Mouse (Mus musculus): Measurements from ENCODE around the gene Spata5.

GRCm38 (mm10) chr3:37426069-37426468, 6.4 kb downstream of the Spata5 start:
- TF ChIP-seq NELFE (IDR thresholded peaks at IDR 0.05; ENCODE audit: low read depth, low read length) (no peak), MXI1 (IDR thresholded peaks at IDR 0.05; ENCODE audit: low read depth, low read length) (no peak), POLR2A (IDR thresholded peaks at IDR 0.05; ENCODE audit: control insufficient read depth in 1 of 2, insufficient read depth in 1 of 2, low read depth in 1 of 2, low read length in 2 of 2, poor library complexity in 1 of 2) (no peak), MEF2A (IDR thresholded peaks at IDR 0.05; ENCODE audit: extremely low read depth, insufficient replicate concordance, low read depth, low read length, poor library complexity, severe bottlenecking) (no peak), CTCF (IDR thresholded peaks at IDR 0.05 in 2 of 3, conservative IDR thresholded peaks at IDR 0.05 in 1 of 3; ENCODE audit: control insufficient read depth in 1 of 3, insufficient read depth in 1 of 3, low read depth in 2 of 3, low read length in 3 of 3, poor library complexity in 1 of 3, severe bottlenecking in 1 of 3) (no peak), USF1 (IDR thresholded peaks at IDR 0.05; ENCODE audit: low read depth, low read length) (no peak), EP300 (IDR thresholded peaks at IDR 0.05; ENCODE audit: low read depth in 1 of 2, low read length in 2 of 2) (no peak), POLR2AphosphoS2 (IDR thresholded peaks at IDR 0.05; ENCODE audit: low read length) (no peak)

Measured in MEL (cell line).